Mouse (Mus musculus): Measurements from ENCODE around the gene Kcnn4. TPM values are rescaled to one million over a fixed set of nuclear protein-coding genes. Genes with fewer than 3 reads are reported as not detected.

Gene Kcnn4
- total RNA-seq, 1 experiment, result 3.2 TPM

DNA sequence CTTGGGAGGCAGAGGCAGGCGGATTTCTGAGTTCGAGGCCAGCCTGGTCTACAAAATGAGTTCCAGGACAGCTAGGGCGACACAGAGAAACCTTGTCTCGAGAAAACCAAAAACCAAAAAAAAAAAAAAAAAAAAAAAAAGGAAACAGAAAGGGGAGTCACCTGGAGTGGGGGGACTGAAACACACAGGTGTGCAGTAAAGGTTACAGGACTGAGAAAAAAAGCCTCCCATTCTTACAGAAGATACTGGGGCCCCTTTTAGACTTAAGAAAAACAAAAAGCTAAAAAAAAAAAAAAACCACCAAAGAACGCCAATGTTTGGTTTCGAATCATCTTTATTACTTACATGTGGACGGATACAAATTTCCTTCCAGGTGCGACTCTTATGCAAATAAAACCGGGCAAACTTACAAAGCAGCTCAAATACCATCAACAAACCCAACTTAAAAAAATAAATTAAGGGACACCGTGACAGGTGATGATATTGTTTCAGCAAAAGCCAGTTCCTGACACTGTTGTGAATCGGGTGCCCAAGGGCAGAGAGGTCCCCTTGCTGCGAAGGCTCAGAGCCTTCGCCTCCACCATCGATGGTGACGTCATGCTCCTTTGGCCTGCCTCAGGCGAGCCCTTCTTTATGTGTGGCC lies 12.8 kb downstream of the Kcnn4 start:
- H3K4me3 ChIP-seq (ENCODE audit: insufficient read depth in 1 of 2, low read depth in 1 of 2, low read length in 2 of 2, poor library complexity in 1 of 2, severe bottlenecking in 1 of 2), result no peak overlapping the region
- H3K27ac ChIP-seq (ENCODE audit: insufficient read depth, low read depth, low read length, poor library complexity, severe bottlenecking), result no peak overlapping the region
- no peak for DNase-seq (ENCODE audit: low read depth, low spot score)
- H3K9me3 ChIP-seq (ENCODE audit: control insufficient read depth, insufficient read depth, low read depth, low read length), result no peaks in the 10 kb centered on the region
- peaks cover 0 to 9% of the 10 kb centered on the region in 2 experiments; a peak in 1 of 4 replicates for H3K4me1 ChIP-seq (ENCODE audit: control insufficient read depth in 2 of 2, insufficient read depth in 2 of 2, low read length in 2 of 2, poor library complexity in 1 of 2)
- no peaks in the 10 kb centered on the region for H3K36me3 ChIP-seq (ENCODE audit: control insufficient read depth, insufficient read depth, low read length, poor library complexity, severe bottlenecking)
- TF ChIP-seq MAFK (IDR thresholded peaks at IDR 0.05; ENCODE audit: insufficient read depth, low read depth, low read length) (no peak), HCFC1 (IDR thresholded peaks at IDR 0.05; ENCODE audit: borderline replicate concordance, insufficient read depth, low read length) (no peak), ZC3H11A (IDR thresholded peaks at IDR 0.05; ENCODE audit: borderline replicate concordance, low read depth, low read length) (no peak), ZNF384 (IDR thresholded peaks at IDR 0.05; ENCODE audit: low read depth, low read length) (peak; percentile 85), CHD2 (IDR thresholded peaks at IDR 0.05; ENCODE audit: low read depth, low read length) (no peak)
- H3K9ac ChIP-seq (ENCODE audit: insufficient read depth, low read depth, low read length, poor library complexity, severe bottlenecking), result no peak overlapping the region
- in situ Hi-C loops (cut with MboI; ENCODE audit: low sequenced_read_pairs in 2 of 2, unreplicated experiment in 2 of 2), result no loop called here

DNA sequence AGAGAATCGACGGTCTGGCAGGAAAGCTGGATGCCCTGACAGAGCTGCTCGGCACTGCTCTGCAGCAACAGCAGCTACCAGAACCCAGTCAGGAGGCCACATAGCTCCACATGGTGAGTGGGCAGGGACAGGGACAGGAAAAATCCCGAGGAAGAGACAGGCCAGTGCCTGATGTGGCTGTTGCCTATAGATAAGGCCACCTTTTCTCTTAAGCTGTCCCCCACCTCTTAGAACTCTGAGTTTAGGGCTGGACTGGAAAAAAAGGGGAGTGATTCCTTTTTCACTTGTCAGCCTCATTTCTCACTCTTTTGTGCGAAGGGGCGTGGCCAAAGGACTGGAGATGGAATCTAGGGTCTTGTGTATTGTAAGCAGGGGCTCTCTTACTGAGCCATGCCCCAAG lies 14.0 kb downstream of the Kcnn4 start:
- H3K27ac ChIP-seq (ENCODE audit: insufficient read depth, low read depth, low read length, poor library complexity, severe bottlenecking), result no peak overlapping the region
- H3K4me1 ChIP-seq (ENCODE audit: control insufficient read depth in 2 of 2, insufficient read depth in 2 of 2, low read length in 2 of 2, poor library complexity in 1 of 2), result peaks cover 0 to 9% of the 10 kb centered on the region in 2 experiments; a peak in 1 of 4 replicates
- H3K4me3 ChIP-seq (ENCODE audit: insufficient read depth in 1 of 2, low read depth in 1 of 2, low read length in 2 of 2, poor library complexity in 1 of 2, severe bottlenecking in 1 of 2), result no peak overlapping the region
- no peak for DNase-seq (ENCODE audit: low read depth, low spot score)
- H3K9ac ChIP-seq (ENCODE audit: insufficient read depth, low read depth, low read length, poor library complexity, severe bottlenecking), result no peak overlapping the region
- in situ Hi-C loops (cut with MboI; ENCODE audit: low sequenced_read_pairs in 2 of 2, unreplicated experiment in 2 of 2), result no loop called here
- no peaks in the 10 kb centered on the region for H3K36me3 ChIP-seq (ENCODE audit: control insufficient read depth, insufficient read depth, low read length, poor library complexity, severe bottlenecking)
- no peak for TF ChIP-seq ZC3H11A (IDR thresholded peaks at IDR 0.05; ENCODE audit: borderline replicate concordance, low read depth, low read length)
- no peaks in the 10 kb centered on the region for H3K9me3 ChIP-seq (ENCODE audit: control insufficient read depth, insufficient read depth, low read depth, low read length)

DNA sequence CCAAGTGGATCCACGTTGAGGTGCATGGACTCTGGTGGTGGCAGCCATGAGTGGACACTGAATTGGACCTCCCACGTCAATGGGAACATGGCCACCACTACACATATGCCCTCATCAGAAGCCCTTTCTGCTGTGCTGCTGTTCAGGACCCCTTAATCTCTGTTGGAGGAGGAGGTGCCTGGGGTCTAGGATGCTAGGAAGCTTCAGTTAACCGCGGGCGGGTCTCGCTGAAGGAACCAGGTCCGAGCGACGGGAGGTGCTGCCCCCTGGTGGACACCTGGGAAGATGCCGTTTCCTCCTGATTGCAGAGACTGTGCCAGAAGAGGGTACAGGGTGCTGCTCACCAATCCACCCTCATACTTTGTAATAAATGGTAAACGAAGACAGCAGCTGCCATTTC lies 14.8 kb downstream of the Kcnn4 start:
- Histone ChIP-seq H3K9ac (ENCODE audit: insufficient read depth, low read depth, low read length, poor library complexity, severe bottlenecking) (no peak overlapping the region), H3K4me3 (ENCODE audit: insufficient read depth in 1 of 2, low read depth in 1 of 2, low read length in 2 of 2, poor library complexity in 1 of 2, severe bottlenecking in 1 of 2) (no peak overlapping the region), H3K9me3 (ENCODE audit: control insufficient read depth, insufficient read depth, low read depth, low read length) (no peaks in the 10 kb centered on the region), H3K27ac (ENCODE audit: insufficient read depth, low read depth, low read length, poor library complexity, severe bottlenecking) (no peak overlapping the region), H3K4me1 (ENCODE audit: control insufficient read depth in 2 of 2, insufficient read depth in 2 of 2, low read length in 2 of 2, poor library complexity in 1 of 2) (peaks cover 0 to 9% of the 10 kb centered on the region in 2 experiments; a peak in 1 of 4 replicates), H3K36me3 (ENCODE audit: control insufficient read depth, insufficient read depth, low read length, poor library complexity, severe bottlenecking) (no peaks in the 10 kb centered on the region)
- in situ Hi-C loops (cut with MboI; ENCODE audit: low sequenced_read_pairs in 2 of 2, unreplicated experiment in 2 of 2), result no loop called here
- no peak for DNase-seq (ENCODE audit: low read depth, low spot score)
- no peak for TF ChIP-seq MAFK (IDR thresholded peaks at IDR 0.05; ENCODE audit: insufficient read depth, low read depth, low read length)
- TF ChIP-seq CHD2 (IDR thresholded peaks at IDR 0.05; ENCODE audit: low read depth, low read length), result no peak
- TF ChIP-seq ZC3H11A (IDR thresholded peaks at IDR 0.05; ENCODE audit: borderline replicate concordance, low read depth, low read length), result 0 out of 2 replicates have a peak, but pooled peaks have one; percentile 29
- TF ChIP-seq ZNF384 (IDR thresholded peaks at IDR 0.05; ENCODE audit: low read depth, low read length), result 0 out of 2 replicates have a peak, but pooled peaks have one; percentile 25
- TF ChIP-seq HCFC1 (IDR thresholded peaks at IDR 0.05; ENCODE audit: borderline replicate concordance, insufficient read depth, low read length), result no peak

DNA sequence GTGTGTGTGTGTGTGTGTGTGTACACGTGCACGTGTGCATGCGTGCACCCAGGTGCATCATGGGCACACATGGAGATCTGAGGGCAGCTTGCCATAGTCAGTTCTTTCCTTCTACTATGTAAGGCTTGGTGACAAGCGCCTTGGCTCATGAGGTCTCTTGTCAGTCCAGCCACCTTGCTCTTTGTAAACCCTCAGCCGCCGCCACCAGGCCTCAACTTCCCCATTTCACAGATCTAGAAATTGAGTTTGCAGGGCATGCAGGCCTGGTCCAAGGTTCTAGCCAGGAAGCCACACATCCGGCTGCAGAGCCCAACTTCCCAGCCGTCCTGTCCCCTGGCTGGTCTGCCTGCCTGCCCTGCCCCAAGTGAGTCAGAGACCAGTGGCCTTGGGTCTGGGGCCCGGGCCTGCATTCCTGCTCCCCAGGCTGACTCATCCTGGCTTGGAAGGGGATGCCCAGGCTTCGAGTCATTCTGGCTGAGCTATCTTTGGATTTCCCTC lies 17.0 kb downstream of the Kcnn4 start:
- TF ChIP-seq CHD2 (IDR thresholded peaks at IDR 0.05; ENCODE audit: low read depth, low read length), result no peak
- no peak for TF ChIP-seq MAFK (IDR thresholded peaks at IDR 0.05; ENCODE audit: insufficient read depth, low read depth, low read length)
- no peak for TF ChIP-seq ZC3H11A (IDR thresholded peaks at IDR 0.05; ENCODE audit: borderline replicate concordance, low read depth, low read length)
- TF ChIP-seq HCFC1 (IDR thresholded peaks at IDR 0.05; ENCODE audit: borderline replicate concordance, insufficient read depth, low read length), result no peak
- no peak for TF ChIP-seq ZNF384 (IDR thresholded peaks at IDR 0.05; ENCODE audit: low read depth, low read length)
- H3K36me3 ChIP-seq (ENCODE audit: control insufficient read depth, insufficient read depth, low read length, poor library complexity, severe bottlenecking), result no peaks in the 10 kb centered on the region
- in situ Hi-C loops (cut with MboI; ENCODE audit: low sequenced_read_pairs in 2 of 2, unreplicated experiment in 2 of 2), result no loop called here
- no peak for DNase-seq (ENCODE audit: low read depth, low spot score)
- no peak overlapping the region for H3K9ac ChIP-seq (ENCODE audit: insufficient read depth, low read depth, low read length, poor library complexity, severe bottlenecking)
- peaks cover 0 to 11% of the 10 kb centered on the region in 2 experiments; a peak in 1 of 4 replicates for H3K4me1 ChIP-seq (ENCODE audit: control insufficient read depth in 2 of 2, insufficient read depth in 2 of 2, low read length in 2 of 2, poor library complexity in 1 of 2)
- no peaks in the 10 kb centered on the region for H3K9me3 ChIP-seq (ENCODE audit: control insufficient read depth, insufficient read depth, low read depth, low read length)
- no peak overlapping the region for H3K27ac ChIP-seq (ENCODE audit: insufficient read depth, low read depth, low read length, poor library complexity, severe bottlenecking)
- no peak overlapping the region for H3K4me3 ChIP-seq (ENCODE audit: insufficient read depth in 1 of 2, low read depth in 1 of 2, low read length in 2 of 2, poor library complexity in 1 of 2, severe bottlenecking in 1 of 2)

All from ES-E14 (cell line).